Comparison of ENCODE assay signal across 1 mouse cellular context in the genomic region with DNA sequence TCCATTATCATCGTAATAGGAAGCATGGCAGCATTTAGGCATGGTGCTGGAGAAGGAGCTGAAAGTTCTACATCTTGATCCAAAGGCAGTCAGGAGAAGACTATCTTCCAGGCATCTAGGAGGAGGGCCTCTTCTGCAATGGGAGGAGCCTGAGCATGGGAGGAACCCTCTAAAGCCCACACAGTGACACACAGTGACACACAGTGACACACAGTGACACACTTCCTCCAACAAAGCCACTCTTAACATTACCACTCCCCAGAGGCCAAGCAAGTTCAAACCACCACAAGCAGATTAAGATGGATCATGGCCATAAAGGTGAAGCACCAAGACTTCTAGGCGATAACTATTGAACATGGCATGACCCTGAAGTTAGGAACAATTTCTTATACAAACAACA.
TF ChIP-seq lines count a peak whose summit lies in the region.

No protein-coding gene starts in this region.

TF ChIP-seq in MEL, 35 proteins besides CTCF, POLR2A, EP300 and RAD21:
- no peak for TF ChIP-seq MYB (IDR thresholded peaks at IDR 0.05; ENCODE audit: low read depth, low read length)
- no peak for TF ChIP-seq TAL1 (IDR thresholded peaks at IDR 0.05; ENCODE audit: low read length)
- TF ChIP-seq GATA1 (IDR thresholded peaks at IDR 0.05; ENCODE audit: low read depth, low read length): no peak
- no peak for TF ChIP-seq POLR2AphosphoS2 (IDR thresholded peaks at IDR 0.05; ENCODE audit: low read length)
- no peak for TF ChIP-seq ELF1 (IDR thresholded peaks at IDR 0.05; ENCODE audit: low read depth, low read length)
- TF ChIP-seq SMC3 (IDR thresholded peaks at IDR 0.05; ENCODE audit: low read depth, low read length): no peak
- no peak for TF ChIP-seq ZMIZ1 (IDR thresholded peaks at IDR 0.05; ENCODE audit: low read depth, low read length)
TF ChIP-seq in MEL: peak in this region for 0.
